Mouse (Mus musculus): Measurements from ENCODE around the gene Eif4g1.

Gene Eif4g1

DNA sequence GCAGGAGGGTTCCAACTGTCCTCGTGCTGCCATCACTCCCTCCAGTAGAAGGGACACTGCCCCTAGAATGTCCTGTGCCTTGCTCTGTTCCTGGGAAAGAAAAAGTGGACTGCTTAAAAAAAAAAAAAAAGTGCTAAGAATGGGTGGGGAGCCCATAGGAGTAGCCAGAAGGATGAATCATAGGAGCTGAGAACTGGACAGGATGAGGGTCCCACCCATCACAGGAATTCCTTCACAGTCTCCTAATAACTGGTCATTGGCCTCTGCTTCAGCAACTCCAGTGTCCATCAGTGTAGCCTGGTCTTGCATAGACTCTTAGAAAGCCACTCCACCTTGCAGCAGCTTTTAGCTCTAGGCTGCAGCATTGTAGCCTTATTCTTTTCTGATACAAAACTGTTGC, 58.3 kb downstream of the Eif4g1 start:
- DNase-seq = no peak

- peak; percentile 77 for DNase-seq
Measured at GRCm38 (mm10) chr16:20730293-20730711, 62.2 kb downstream of the Eif4g1 start.

- no peak for DNase-seq
Measured at GRCm38 (mm10) chr16:20731688-20732087, 63.6 kb downstream of the Eif4g1 start.

DNA sequence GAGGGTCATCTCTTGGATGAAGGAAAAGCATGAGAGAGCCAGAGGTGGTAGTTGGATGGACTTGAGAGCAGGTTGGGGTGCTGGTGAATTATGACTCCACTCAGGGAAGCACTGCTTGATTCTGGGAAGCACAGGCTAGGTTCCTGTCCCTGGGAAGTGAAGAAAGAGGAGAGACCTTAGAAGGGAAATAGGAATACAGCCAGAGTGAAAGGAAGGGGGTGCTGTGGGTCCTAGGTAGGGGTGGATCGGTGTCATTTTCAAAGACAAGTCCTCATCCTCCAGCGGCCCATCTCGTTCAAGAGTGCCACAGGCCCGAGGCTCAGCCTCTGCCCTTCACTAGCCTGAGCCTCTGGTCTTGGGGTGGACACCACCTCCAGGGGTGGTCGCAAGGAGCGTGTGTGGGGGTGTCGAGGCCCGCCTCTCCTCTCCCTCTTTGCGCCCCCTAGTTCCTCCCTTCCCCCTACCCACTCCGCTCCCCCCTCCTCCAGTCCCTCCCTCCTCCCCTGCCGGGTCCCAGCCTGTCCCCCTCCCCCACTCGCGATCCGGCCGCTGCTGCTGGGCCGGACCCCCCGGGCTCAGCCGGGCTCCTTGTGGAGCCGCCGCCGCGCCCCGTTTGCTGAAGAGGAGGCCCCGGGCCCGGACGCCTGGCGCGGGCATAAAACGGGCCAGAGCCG, 64.3 kb downstream of the Eif4g1 start:
- DNase-seq = peak; percentile 13

GRCm38 (mm10) chr16:20732925-20733730, 65.0 kb downstream of the Eif4g1 start, which contains the start of gene Chrd:
Gene Chrd (plus strand): TSS chr16:20733127.
- DNase-seq = peak; percentile 67

GRCm38 (mm10) chr16:20733731-20734730, 65.9 kb downstream of the Eif4g1 start, which contains the start of gene Thpo:
Gene Thpo (minus strand): TSS chr16:20734511.
- peak; percentile 15 for DNase-seq

DNA sequence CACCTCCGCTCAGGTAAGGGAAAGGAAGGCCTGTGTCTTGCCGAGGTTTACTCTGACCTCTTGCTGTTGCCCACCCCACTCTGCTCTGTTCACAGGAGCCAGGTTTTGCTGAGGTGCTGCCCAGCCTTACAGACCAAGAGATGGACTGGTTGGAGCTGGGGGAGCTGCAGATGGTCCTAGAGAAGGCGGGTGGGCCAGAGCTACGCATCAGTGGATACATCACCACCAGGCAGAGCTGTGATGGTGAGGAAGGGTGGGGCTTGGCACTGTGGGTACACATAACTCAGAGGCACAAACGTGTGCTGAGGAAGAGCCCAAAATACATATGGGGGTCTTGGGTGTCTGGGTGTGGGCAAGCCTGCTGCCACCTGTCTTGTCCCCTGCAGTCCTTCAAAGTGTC, 67.5 kb downstream of the Eif4g1 start:
- DNase-seq = no peak

DNA sequence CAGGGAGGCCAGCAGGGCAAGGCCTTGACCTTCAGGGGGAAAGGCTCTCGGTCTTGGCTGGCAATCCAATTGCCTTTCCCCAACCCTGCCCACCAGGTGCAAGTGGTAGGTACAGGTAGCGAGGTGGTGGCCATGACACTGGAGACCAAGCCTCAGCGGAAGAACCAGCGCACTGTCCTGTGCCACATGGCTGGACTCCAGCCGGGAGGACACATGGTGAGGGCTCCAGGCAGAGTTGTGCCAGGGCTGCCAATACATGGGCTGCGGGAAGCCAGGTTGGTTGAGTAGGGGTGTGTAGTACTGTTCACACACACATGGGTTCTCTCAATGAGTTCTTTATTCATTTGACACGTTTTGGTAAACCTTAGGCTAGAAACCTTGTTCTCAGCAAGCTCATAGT, 68.1 kb downstream of the Eif4g1 start:
- no peak for DNase-seq

GRCm38 (mm10) chr16:20736823-20737222, 68.7 kb downstream of the Eif4g1 start:
- DNase-seq = no peak

- no peak for DNase-seq
Measured at GRCm38 (mm10) chr16:20739845-20740244, 71.7 kb downstream of the Eif4g1 start.
